Mouse (Mus musculus) thymus, postnatal 0 days (tissue): Measurements from ENCODE around the gene Gm27021. TPM values are rescaled to one million over a fixed set of nuclear protein-coding genes. Genes with fewer than 3 reads are reported as not detected.

Source experiments
- DNase-seq: peaks from one replicate; pipeline ENCODE4 v3.0.0-alpha.2; 2015; ENCODE audit warnings: low spot score
- polyA plus RNA-seq: library from polyadenylated mRNA; unstranded; fragments of >200 nt; fragmentation: Nextera tagmentation; extraction: Ambion mirVana; gene quantifications from 2 replicates; pipeline ENCODE4 v1.2.1, GENCODE M21; 2015

The Gm27021 gene
- polyA plus RNA-seq, 1 experiment from 2014 or later, result 2.3 TPM

GRCm38 (mm10) chr8:120569123-120569522 is 98.8 kb downstream of the Gm27021 start:
- DNase-seq, result no peak

- DNase-seq, result no peak
These were observed 99.6 kb downstream of the Gm27021 start for GRCm38 (mm10) chr8:120568164-120568798.

- no peak for DNase-seq
These were observed 100.1 kb downstream of the Gm27021 start for GRCm38 (mm10) chr8:120567731-120568130.

- no peak for DNase-seq
These were observed 101.2 kb downstream of the Gm27021 start for GRCm38 (mm10) chr8:120566681-120567080.

- DNase-seq, result no peak
These were observed 102.6 kb downstream of the Gm27021 start for GRCm38 (mm10) chr8:120565151-120565711.

- DNase-seq, result peak; percentile 41
These were observed 103.7 kb downstream of the Gm27021 start for GRCm38 (mm10) chr8:120563851-120564837.

GRCm38 (mm10) chr8:120563348-120563724 is 104.5 kb downstream of the Gm27021 start:
- DNase-seq, result no peak

GRCm38 (mm10) chr8:120562680-120563347 is 105.1 kb downstream of the Gm27021 start:
- no peak for DNase-seq

- peak; percentile 60 for DNase-seq
These were observed 106.1 kb downstream of the Gm27021 start for GRCm38 (mm10) chr8:120561539-120562435.

GRCm38 (mm10) chr8:120560535-120560934 is 107.3 kb downstream of the Gm27021 start:
- no peak for DNase-seq

GRCm38 (mm10) chr8:120559654-120560053 is 108.2 kb downstream of the Gm27021 start:
- no peak for DNase-seq

Other genes with a start within 250 kb of the Gm27021 start
- 60.0 and 77.9 TPM in 2 replicates for gene Gins2, start 78.8 kb downstream of the Gm27021 start, polyA plus RNA-seq
- 2.1 TPM in 2 replicates for gene 1190005I06Rik, start 20.4 kb downstream of the Gm27021 start, polyA plus RNA-seq
- gene Cox4i1, start 143 bp upstream of the Gm27021 start, polyA plus RNA-seq, result 1,161 and 1,200 TPM in 2 replicates
- gene Emc8, start 494 bp upstream of the Gm27021 start, polyA plus RNA-seq, result 259 and 294 TPM in 2 replicates
- 77.8 and 82.4 TPM in 2 replicates for gene Irf8, start 68.3 kb upstream of the Gm27021 start, polyA plus RNA-seq